Mouse (Mus musculus) cortical plate, adult 2 months (tissue): ENCODE results near the gene Gm39115. TPM values are rescaled to one million over a fixed set of nuclear protein-coding genes. Genes with fewer than 3 reads are reported as not detected.
"Not testable (repeated sequence)": the region's sequence is repeated elsewhere in the genome, so short reads cannot be mapped to it uniquely, and the experiment has no call there.

Source experiments
- H3K27ac ChIP-seq: fragments of 200-500 bp; 2 replicates; pipeline ENCODE4 v1.5.1; 2012; ENCODE audit warnings: low read length, control low read depth, inconsistent platforms; ENCODE audit not compliant: insufficient read depth
- H3K4me1 ChIP-seq: fragments of 200-500 bp; 2 replicates; pipeline ENCODE4 v1.6.1; 2011; ENCODE audit warnings: low read length; ENCODE audit not compliant: control insufficient read depth, insufficient read depth
- H3K4me3 ChIP-seq: fragments of 200-500 bp; 2 replicates; pipeline ENCODE4 v1.5.1; 2011; ENCODE audit warnings: mild to moderate bottlenecking, low read length, control low read depth; ENCODE audit not compliant: insufficient read depth
- CTCF ChIP-seq: fragments of 200-500 bp; IDR thresholded peaks from 2 replicates; pipeline ENCODE4 v1.5.1; 2011; ENCODE audit warnings: mild to moderate bottlenecking, control low read depth, low read length; ENCODE audit not compliant: insufficient read depth; ENCODE audit errors: extremely low read depth
- POLR2A ChIP-seq: fragments of 200-500 bp; IDR thresholded peaks from 2 replicates; pipeline ENCODE4 v1.6.1; 2011; ENCODE audit warnings: mild to moderate bottlenecking, low read length, control low read depth; ENCODE audit not compliant: insufficient read depth; ENCODE audit errors: extremely low read depth
- polyA plus RNA-seq: library from polyadenylated mRNA; depleted of rRNA; stranded (reverse); fragments of >200 nt; gene quantifications from 2 replicates; pipeline ENCODE4 v1.2.3, GENCODE M21; 2012; rRNA removed

Gm39115 gene
- polyA plus RNA-seq: not detected in 2 replicates

DNA sequence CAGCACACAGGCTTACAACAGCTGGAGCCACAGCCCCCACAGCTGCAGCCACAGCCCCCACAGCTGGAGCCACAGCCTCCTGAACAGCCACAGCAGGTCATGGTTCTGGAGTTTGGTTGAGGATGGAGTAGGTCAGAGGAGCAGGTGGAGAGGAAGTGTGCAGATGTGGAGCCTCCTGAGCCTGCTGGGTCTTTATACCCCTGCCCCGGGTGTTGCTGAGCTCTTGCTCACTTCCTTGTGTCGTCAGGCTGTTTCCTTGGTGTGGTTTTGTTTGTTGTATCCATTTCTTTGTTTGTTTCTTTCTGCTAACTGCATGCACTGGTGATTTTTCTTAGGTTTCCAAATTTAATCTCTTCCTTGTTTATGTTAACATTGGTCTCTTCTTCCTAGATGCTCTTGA is at the start of gene Gm39115:
Gm39115 (minus strand) TSS at position 101 of the 400 bp plus-strand sequence.
- not testable (repeated sequence) for H3K4me1 ChIP-seq, H3K4me3 ChIP-seq, H3K27ac ChIP-seq

DNA sequence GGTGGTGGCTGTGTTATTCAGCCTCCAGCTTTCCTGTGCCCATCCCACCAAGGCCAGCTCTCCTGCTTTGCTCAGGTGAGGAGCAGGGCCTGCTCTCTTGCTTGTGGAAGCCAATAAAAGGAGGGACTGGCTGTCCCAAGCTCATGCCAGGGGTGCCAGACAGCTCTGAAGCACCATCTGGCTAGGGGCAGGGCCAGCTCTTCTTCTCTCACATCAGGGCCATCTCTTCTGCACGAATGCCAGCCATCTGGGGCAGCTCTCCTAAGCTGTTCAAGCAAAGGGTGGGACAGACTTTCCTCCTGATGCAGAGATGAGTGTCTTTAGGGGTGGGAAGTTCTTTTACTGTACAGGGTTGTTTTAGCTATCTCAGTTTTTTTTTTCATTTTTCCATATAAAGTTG is 45.2 kb upstream of the Gm39115 start:
- H3K4me3 ChIP-seq: no peak overlapping the region
- no peaks in the 10 kb centered on the region for H3K4me1 ChIP-seq
- H3K27ac ChIP-seq: no peak overlapping the region
- TF ChIP-seq POLR2A (no peak), CTCF (no peak)

DNA sequence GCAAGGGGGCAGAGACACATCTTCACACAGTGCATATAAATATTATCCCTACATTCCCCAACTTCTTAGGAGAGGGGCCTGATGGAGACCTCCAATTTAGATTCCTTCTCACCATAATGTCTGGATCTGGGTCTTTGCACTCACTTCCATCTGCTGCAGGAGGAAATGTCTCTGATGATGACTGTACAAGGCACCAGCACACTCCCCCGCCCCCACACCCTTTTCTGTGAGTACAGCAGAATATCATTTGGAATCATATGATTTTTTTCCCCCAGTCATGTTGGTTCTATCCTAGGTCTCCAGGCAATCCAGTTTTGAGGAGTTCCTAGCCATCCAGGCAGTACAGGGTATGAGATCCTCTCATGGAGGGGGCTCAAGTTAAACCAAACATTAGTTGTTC is 42.9 kb upstream of the Gm39115 start:
- TF ChIP-seq CTCF: no peak
- TF ChIP-seq POLR2A: no peak
- H3K27ac ChIP-seq: no peak overlapping the region
- no peaks in the 10 kb centered on the region for H3K4me1 ChIP-seq
- no peak overlapping the region for H3K4me3 ChIP-seq

DNA sequence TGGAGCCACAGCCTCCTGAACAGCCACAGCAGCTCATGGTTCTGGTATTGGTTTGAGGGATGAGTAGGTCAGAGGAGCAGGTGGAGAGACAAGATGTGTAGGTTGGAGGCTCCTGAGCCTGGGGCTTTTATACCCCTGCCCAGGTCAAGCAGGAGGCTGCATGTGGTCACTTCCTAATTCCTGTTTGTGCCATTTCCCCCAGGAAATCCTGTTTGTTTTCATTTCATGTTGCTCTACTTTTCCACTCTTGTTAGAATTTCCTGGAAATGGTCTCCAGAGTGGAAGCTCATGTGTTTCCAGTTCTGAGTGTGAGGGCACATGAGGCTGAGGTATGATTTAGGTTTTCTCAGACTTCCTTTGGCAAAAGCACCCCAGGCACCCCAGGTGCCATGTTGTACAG is 40.1 kb upstream of the Gm39115 start, which contains the start of gene Krtap5-2:
Krtap5-2 (minus strand) TSS at position 101 of the 400 bp plus-strand sequence.
- not testable (repeated sequence) for H3K27ac ChIP-seq, H3K4me1 ChIP-seq, H3K4me3 ChIP-seq

DNA sequence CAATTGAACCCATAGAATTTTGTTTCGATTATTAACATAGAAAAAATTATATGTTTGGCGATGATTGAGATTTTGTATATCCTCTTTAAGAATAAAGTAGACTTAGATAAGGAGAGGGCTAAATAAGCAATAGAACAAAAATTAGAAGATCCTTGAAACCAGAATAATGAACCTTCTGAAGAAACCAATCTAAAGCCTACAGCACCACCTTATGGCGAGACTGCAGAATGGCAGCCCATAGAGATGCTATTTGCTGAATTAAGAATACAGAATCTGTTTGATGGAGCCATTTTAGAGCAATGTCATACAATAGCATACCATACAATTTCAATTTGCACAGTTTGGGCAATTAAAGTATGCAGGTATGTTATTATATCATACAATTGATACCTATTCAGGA is 34.0 kb upstream of the Gm39115 start:
- H3K4me1 ChIP-seq: no peaks in the 10 kb centered on the region
- TF ChIP-seq CTCF (peak; percentile 56; the same call in 1 of the 2 replicates), POLR2A (no peak)
- H3K27ac ChIP-seq: no peak overlapping the region
- H3K4me3 ChIP-seq: no peak overlapping the region

DNA sequence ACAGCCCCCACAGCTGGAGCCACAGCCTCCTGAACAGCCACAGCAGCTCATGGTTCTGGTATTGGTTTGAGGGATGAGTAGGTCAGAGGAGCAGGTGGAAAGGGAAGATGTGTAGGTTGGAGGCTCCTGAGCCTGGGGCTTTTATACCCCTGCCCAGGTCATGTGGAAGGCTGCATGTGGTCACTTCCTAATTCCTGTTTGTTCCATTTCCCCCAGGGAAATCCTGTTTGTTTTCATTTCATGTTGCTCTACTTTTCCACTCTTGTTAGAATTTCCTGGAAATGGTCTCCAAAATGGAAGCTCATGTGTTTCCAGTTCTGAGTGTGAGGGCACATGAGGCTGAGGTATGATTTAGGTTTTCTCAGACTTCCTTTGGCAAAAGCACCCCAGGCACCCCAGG is 29.8 kb upstream of the Gm39115 start, which contains the start of gene Gm4553:
Gm4553 (minus strand) TSS at position 101 of the 400 bp plus-strand sequence.
- H3K4me3 ChIP-seq, H3K4me1 ChIP-seq, H3K27ac ChIP-seq: not testable (repeated sequence)

DNA sequence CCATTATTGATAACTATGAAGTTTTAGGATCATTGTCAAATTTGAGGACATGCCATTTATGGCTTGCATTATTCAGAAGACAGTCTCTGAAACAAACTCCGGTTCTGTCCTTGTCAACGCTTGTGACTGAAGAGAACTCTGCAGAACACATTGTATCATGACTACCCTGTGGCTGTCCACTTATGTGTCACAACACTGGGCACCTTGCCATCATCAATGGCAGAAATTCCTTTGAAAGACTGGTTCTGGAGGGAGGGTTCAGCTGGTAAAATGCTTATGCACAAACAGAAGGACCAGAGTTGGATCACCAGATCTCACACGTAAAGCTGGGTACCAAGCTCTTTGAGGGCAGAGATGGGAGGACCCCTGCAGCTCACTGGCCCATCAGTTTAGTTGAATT is 23.5 kb upstream of the Gm39115 start:
- Histone ChIP-seq H3K27ac (no peak overlapping the region), H3K4me3 (no peak overlapping the region), H3K4me1 (no peaks in the 10 kb centered on the region)
- TF ChIP-seq CTCF (no peak), POLR2A (no peak)

DNA sequence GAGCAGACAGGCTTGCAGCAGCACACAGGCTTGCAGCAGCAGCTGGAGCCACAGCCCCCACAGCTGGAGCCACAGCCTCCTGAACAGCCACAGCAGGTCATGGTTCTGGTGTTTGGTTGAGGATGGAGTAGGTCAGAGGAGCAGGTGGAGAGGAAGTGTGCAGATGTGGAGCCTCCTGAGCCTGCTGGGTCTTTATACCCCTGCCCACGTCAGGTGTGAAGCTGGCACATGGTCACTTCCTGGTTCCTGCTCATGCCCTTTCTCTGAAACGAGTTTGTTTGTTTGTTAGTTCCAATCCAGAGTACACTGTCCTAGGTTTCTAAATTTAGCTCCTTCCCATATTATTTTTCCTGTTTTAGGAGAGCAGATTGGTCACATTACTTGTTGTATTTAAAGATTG is 21.2 kb upstream of the Gm39115 start, which contains the start of gene Gm29735:
Gm29735 (minus strand) TSS at position 101 of the 400 bp plus-strand sequence.
- H3K27ac ChIP-seq, H3K4me1 ChIP-seq, H3K4me3 ChIP-seq: not testable (repeated sequence)

DNA sequence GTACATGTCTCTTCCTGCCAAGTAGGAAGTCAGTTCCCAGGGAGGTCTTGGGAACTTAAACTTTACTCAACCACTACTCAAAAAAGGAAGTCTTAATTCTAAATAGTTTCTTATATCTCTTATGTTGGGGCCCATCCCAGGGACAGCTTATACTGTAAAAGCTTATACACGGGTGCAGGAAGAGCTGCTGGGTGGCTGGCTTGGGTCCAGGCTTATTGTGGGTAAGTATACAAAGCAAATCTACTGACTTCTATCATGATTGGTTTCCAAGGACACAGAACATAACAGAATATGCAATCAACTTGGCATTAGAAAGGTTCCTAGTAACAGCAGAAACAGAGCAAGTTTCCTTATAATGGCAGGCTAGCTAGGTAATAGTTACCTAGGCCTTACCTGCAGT is 19.5 kb upstream of the Gm39115 start:
- TF ChIP-seq CTCF (no peak), POLR2A (no peak)
- H3K4me1 ChIP-seq: no peaks in the 10 kb centered on the region
- no peak overlapping the region for H3K4me3 ChIP-seq
- no peak overlapping the region for H3K27ac ChIP-seq

DNA sequence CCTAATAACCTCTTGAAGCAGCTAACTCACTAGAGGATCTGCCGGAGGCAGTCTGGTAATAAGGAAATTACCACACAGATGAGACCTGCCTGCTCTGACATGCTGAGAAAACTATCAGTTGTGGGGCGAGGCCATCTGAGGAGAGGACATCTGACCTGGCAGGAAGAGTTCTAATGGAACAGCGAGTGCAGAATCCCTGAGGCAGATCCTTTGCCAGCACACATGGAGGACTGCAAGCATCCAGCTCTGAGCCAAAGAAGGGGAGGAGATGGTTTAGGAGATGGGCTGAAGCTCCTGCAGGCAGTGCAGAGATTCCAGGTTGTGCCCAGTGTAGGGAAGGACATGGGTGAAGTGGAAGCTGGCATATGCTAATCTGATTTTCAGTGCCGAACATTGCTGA is 16.4 kb upstream of the Gm39115 start:
- Histone ChIP-seq H3K4me1 (no peaks in the 10 kb centered on the region), H3K4me3 (no peak overlapping the region), H3K27ac (no peak overlapping the region)
- TF ChIP-seq CTCF (no peak), POLR2A (no peak)

DNA sequence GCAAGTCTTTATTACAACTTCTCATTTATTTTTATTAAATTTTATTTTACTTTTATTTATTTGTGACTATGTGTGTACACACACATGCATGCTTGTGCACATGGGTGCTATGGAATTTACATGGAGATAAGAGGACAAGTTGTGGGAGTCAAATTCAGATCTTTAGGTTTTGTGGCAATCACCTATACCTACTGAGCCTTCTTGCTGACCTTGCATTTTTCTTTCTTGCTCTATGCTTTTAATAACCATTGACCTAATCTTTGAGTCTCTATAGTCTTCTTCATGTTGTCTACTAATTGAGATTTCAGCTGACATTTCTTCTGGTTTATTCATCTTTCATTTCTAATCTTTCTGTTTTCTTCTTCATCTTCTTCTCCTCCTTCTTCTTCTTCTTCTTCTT is 12.8 kb upstream of the Gm39115 start:
- no peak overlapping the region for H3K4me3 ChIP-seq
- no peaks in the 10 kb centered on the region for H3K4me1 ChIP-seq
- H3K27ac ChIP-seq: no peak overlapping the region
- TF ChIP-seq CTCF (no peak), POLR2A (no peak)
